Mouse (Mus musculus) midbrain, postnatal 0 days (tissue): ENCODE data around the gene BC080695. TPM values are rescaled to one million over a fixed set of nuclear protein-coding genes. Genes with fewer than 3 reads are reported as not detected.
"Not testable (repeated sequence)": the region's sequence is repeated elsewhere in the genome, so short reads cannot be mapped to it uniquely, and the experiment has no call there.

Experiments
- ATAC-seq: fragments of 200-750 bp; cut with Nextera tagmentation; 2 replicates; pipeline ENCODE4 v1.8.0; 2017; ENCODE audit warnings: moderate number of reproducible peaks, mild to moderate bottlenecking, moderate TSS enrichment, moderate library complexity; ENCODE audit not compliant: low FRiP score
- DNase-seq: peaks from one replicate; pipeline ENCODE4 v3.0.0-alpha.2; 2015; ENCODE audit warnings: low spot score
- H3K27ac ChIP-seq: fragments of 300-500 bp; sonication (generic); 2 replicates; pipeline ENCODE4 v1.5.1; 2014; ENCODE audit warnings: low read depth, mild to moderate bottlenecking, low read length, mixed read lengths
- H3K27me3 ChIP-seq: fragments of 300-500 bp; sonication (generic); 2 replicates; pipeline ENCODE4 v1.6.1; 2014; ENCODE audit warnings: low read length, control low read depth, mixed read lengths; ENCODE audit not compliant: insufficient read depth
- H3K36me3 ChIP-seq: fragments of 300-500 bp; sonication (generic); 2 replicates; pipeline ENCODE4 v1.6.1; 2014; ENCODE audit warnings: low read length, control low read depth, mixed read lengths; ENCODE audit not compliant: insufficient read depth
- H3K4me1 ChIP-seq: fragments of 300-500 bp; sonication (generic); 2 replicates; pipeline ENCODE4 v1.6.1; 2014; ENCODE audit warnings: mild to moderate bottlenecking, control low read depth, antibody characterized with exemption, low read length, mixed read lengths; ENCODE audit not compliant: insufficient read depth
- H3K4me2 ChIP-seq: fragments of 300-500 bp; sonication (generic); 2 replicates; pipeline ENCODE4 v1.6.1; 2014; ENCODE audit warnings: low read depth, mild to moderate bottlenecking, low read length, mixed read lengths; ENCODE audit not compliant: poor library complexity, severe bottlenecking
- H3K4me3 ChIP-seq: fragments of 300-500 bp; sonication (generic); 2 replicates; pipeline ENCODE4 v1.5.1; 2014; ENCODE audit warnings: low read depth, mild to moderate bottlenecking, low read length, moderate library complexity
- H3K9ac ChIP-seq: fragments of 300-500 bp; sonication (generic); replicated peaks from 2 replicates; pipeline ENCODE4 v1.6.1; 2014; ENCODE audit warnings: mild to moderate bottlenecking, low read length, moderate library complexity, mixed read lengths; ENCODE audit not compliant: poor library complexity, severe bottlenecking
- H3K9me3 ChIP-seq: fragments of 300-500 bp; sonication (generic); 2 replicates; pipeline ENCODE4 v1.6.1; 2016; ENCODE audit warnings: low read length, control low read depth
- CTCF ChIP-seq: IDR thresholded peaks from 2 replicates; pipeline ENCODE4 v1.5.1; 2016; ENCODE audit warnings: antibody characterized with exemption, mild to moderate bottlenecking
- WGBS: fragments of 180-500 bp; shearing (Covaris S2); extraction: QIAGEN DNeasy Blood & Tissue Kit; methylation state at CpG from one replicate; pipeline ENCODE4 v1.1.7; 2014; 5-methylcytosine and 5-hydroxymethylcytosine counted together
- polyA plus RNA-seq: library from polyadenylated mRNA; unstranded; fragments of >200 nt; fragmentation: Nextera tagmentation; extraction: Ambion mirVana; gene quantifications from 2 replicates; pipeline ENCODE4 v1.2.1, GENCODE M21; 2015
- total RNA-seq: library from RNA; depleted of rRNA; stranded (reverse); fragments of >200 nt; gene quantifications from 2 replicates; pipeline ENCODE4 v1.2.3, GENCODE M21; 2014; rRNA removed

BC080695 gene
- total RNA-seq (not detected in 2 replicates), polyA plus RNA-seq (not detected in 2 replicates)

- not testable (repeated sequence) for H3K36me3 ChIP-seq, H3K9me3 ChIP-seq, DNase-seq, ATAC-seq, H3K4me1 ChIP-seq, H3K27ac ChIP-seq, H3K4me2 ChIP-seq, H3K27me3 ChIP-seq, H3K4me3 ChIP-seq, H3K9ac ChIP-seq
- WGBS, result no CpG with 5 or more reads among the region's 3 CpGs
Measured at GRCm38 (mm10) chr4:143551400-143551799, at the start of gene BC080695, which contains the start of gene Gm13057. Gene BC080695 (plus strand): TSS chr4:143551700. Gene Gm13057 (plus strand): TSS chr4:143551709.

GRCm38 (mm10) chr4:143511043-143511442 lies 40.5 kb upstream of the BC080695 start, which contains the start of gene Gm13043:
Gene Gm13043 (plus strand): TSS chr4:143511343.
- no peak for ATAC-seq
- H3K27ac ChIP-seq, result no peak within 1 kb of the TSS
- H3K4me3 ChIP-seq, result no peak within 1 kb of the TSS
- H3K27me3 ChIP-seq, result no peaks in the 10 kb centered on the region
- 81% methylated on average over 3 of the region's 3 CpGs for WGBS
- H3K36me3 ChIP-seq, result no peaks in the 10 kb centered on the region
- H3K4me1 ChIP-seq, result no peaks in the 10 kb centered on the region
- H3K9me3 ChIP-seq, result no peaks in the 10 kb centered on the region
- no peak within 1 kb of the TSS for H3K4me2 ChIP-seq
- no peak for DNase-seq
- H3K9ac ChIP-seq, result no peak within 1 kb of the TSS
- no peak for TF ChIP-seq CTCF

DNA sequence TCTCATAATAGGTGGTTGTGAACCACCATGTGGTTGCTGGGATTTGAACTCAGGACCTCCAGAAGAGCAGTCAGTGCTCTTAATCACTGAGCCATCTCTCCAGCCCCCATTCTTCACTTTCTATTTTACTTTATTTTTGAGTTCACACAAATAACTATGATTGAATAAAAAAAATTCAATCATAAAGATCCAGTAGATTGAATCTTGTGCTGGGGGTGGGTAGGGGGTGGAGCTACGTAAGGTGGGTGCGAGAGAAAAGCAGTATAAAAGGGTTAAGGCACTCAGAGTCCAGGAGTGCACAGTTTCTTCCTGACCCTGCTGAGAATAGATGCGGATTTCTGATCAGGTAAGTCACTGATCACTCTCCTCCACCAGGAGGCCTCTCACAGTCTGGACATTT lies 15.8 kb upstream of the BC080695 start, which contains the start of gene Gm13040:
Gm13040 (plus strand) TSS at position 301 of the 400 bp plus-strand sequence.
- H3K4me3 ChIP-seq, H3K36me3 ChIP-seq, H3K4me2 ChIP-seq, ATAC-seq, H3K9ac ChIP-seq, H3K27me3 ChIP-seq, H3K9me3 ChIP-seq, H3K4me1 ChIP-seq, DNase-seq, H3K27ac ChIP-seq: not testable (repeated sequence)
- WGBS, result no CpG with 5 or more reads among the region's 3 CpGs

- not testable (repeated sequence) for H3K9me3 ChIP-seq, H3K9ac ChIP-seq, H3K36me3 ChIP-seq, H3K27ac ChIP-seq, H3K4me1 ChIP-seq, H3K4me3 ChIP-seq, H3K27me3 ChIP-seq, ATAC-seq, H3K4me2 ChIP-seq, DNase-seq
- WGBS, result 85% methylated on average over 9 of the region's 9 CpGs
Measured at GRCm38 (mm10) chr4:143611927-143612326, 60.4 kb downstream of the BC080695 start.

DNA sequence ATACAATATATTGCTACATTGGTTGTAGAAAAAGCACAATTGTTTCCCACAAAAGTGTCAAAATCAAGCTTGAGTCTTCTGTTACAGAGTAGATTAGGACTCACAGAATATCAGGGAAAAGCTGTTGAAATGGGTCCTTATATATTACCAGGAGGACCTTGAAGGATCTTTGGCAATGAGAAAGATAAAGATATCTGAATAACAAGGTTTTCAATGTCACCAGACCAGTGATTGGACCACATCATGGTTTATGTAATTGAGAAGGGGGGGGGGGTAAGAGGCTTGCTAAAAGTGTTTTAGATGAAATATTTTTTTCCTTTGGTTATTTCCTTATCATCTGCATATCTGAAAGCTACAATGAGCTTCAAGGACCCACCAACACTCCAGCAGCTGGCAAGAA lies 63.2 kb downstream of the BC080695 start, which contains the start of gene Gm13083:
Gm13083 (plus strand) TSS at position 301 of the 400 bp plus-strand sequence.
- H3K4me1 ChIP-seq, H3K27me3 ChIP-seq, H3K4me3 ChIP-seq, H3K27ac ChIP-seq, ATAC-seq, DNase-seq, H3K9ac ChIP-seq, H3K36me3 ChIP-seq, H3K9me3 ChIP-seq, H3K4me2 ChIP-seq: not testable (repeated sequence)

- DNase-seq, H3K4me2 ChIP-seq, H3K36me3 ChIP-seq, H3K27ac ChIP-seq, H3K9ac ChIP-seq, H3K9me3 ChIP-seq, H3K27me3 ChIP-seq, H3K4me3 ChIP-seq, ATAC-seq, H3K4me1 ChIP-seq: not testable (repeated sequence)
- WGBS, result 79% methylated on average over 4 of the region's 4 CpGs
Measured at GRCm38 (mm10) chr4:143618101-143618500, 66.6 kb downstream of the BC080695 start.

Other genes with a start within 250 kb of the BC080695 start
- 0.33 and 2.3 TPM in 2 replicates for gene Lrrc38, start 201.9 kb upstream of the BC080695 start, total RNA-seq
- gene Lrrc38, start 201.9 kb upstream of the BC080695 start, polyA plus RNA-seq, result 0.64 and 0.67 TPM in 2 replicates
- not detected in 2 replicates for gene Pramel1, start 157.3 kb upstream of the BC080695 start, total RNA-seq
- not detected in 2 replicates for gene Pramel1, start 157.3 kb upstream of the BC080695 start, polyA plus RNA-seq
- gene Pramef8, start 139.3 kb upstream of the BC080695 start, total RNA-seq, result 34.9 and 39.0 TPM in 2 replicates
- gene Pramef8, start 139.3 kb upstream of the BC080695 start, polyA plus RNA-seq, result 16.1 and 17.0 TPM in 2 replicates
- not detected in 2 replicates for gene Oog4, start 101.4 kb upstream of the BC080695 start, total RNA-seq
- gene Oog4, start 101.4 kb upstream of the BC080695 start, polyA plus RNA-seq, result not detected in 2 replicates
- gene Gm13043, start 40.4 kb upstream of the BC080695 start, total RNA-seq, result not detected in 2 replicates
- gene Gm13043, start 40.4 kb upstream of the BC080695 start, polyA plus RNA-seq, result not detected in 2 replicates
- gene Gm13040, start 15.7 kb upstream of the BC080695 start, total RNA-seq, result not detected in 2 replicates
- gene Gm13040, start 15.7 kb upstream of the BC080695 start, polyA plus RNA-seq, result not detected in 2 replicates
- gene Gm13057, start within 50 bp of the BC080695 start, total RNA-seq, result not detected in 2 replicates
- not detected in 2 replicates for gene Gm13057, start within 50 bp of the BC080695 start, polyA plus RNA-seq
- gene Gm13083, start 63.3 kb downstream of the BC080695 start, total RNA-seq, result not detected in 2 replicates
- gene Gm13083, start 63.3 kb downstream of the BC080695 start, polyA plus RNA-seq, result not detected in 2 replicates
- not detected in 2 replicates for gene Gm13088, start 105.5 kb downstream of the BC080695 start, total RNA-seq
- gene Gm13088, start 105.5 kb downstream of the BC080695 start, polyA plus RNA-seq, result not detected in 2 replicates
- not detected in 2 replicates for gene Gm13089, start 151.0 kb downstream of the BC080695 start, total RNA-seq
- gene Gm13089, start 151.0 kb downstream of the BC080695 start, polyA plus RNA-seq, result not detected in 2 replicates
- not detected in 2 replicates for gene Gm13078, start 167.8 kb downstream of the BC080695 start, total RNA-seq
- gene Gm13078, start 167.8 kb downstream of the BC080695 start, polyA plus RNA-seq, result not detected in 2 replicates
- not detected in 2 replicates for gene Gm13023, start 237.7 kb downstream of the BC080695 start, total RNA-seq
- gene Gm13023, start 237.7 kb downstream of the BC080695 start, polyA plus RNA-seq, result not detected in 2 replicates